Mouse (Mus musculus): Measurements from ENCODE around the gene Fam107a. TPM values are rescaled to one million over a fixed set of nuclear protein-coding genes. Genes with fewer than 3 reads are reported as not detected.

Gene Fam107a
- polyA plus RNA-seq, 1 experiment from 2014 or later = 0.36 TPM

- no peaks in the 10 kb centered on the region for H3K4me1 ChIP-seq (replicated peaks; ENCODE audit: control insufficient read depth, insufficient read depth)
- no peaks in the 10 kb centered on the region for H3K9me3 ChIP-seq (ENCODE audit: control insufficient read depth, low read length)
- no peak overlapping the region for H3K27ac ChIP-seq (replicated peaks)
- H3K9ac ChIP-seq (ENCODE audit: low read length) = no peak overlapping the region
- no peaks in the 10 kb centered on the region for H3K36me3 ChIP-seq (ENCODE audit: control insufficient read depth, insufficient read depth, low read length)
- DNase-seq (ENCODE audit: low spot score) = peak; percentile 11
- no peak overlapping the region for H3K4me3 ChIP-seq (ENCODE audit: low read depth, low read length)
- ATAC-seq (ENCODE audit: low FRiP score, low TSS enrichment) = peak; percentile 31; the same call in 1 of the 2 replicates
- TF ChIP-seq EP300 (optimal IDR thresholded peaks at IDR 0.05) (no peak), CTCF (IDR thresholded peaks at IDR 0.05; ENCODE audit: low read depth) (no peak)
- no peaks in the 10 kb centered on the region for H3K27me3 ChIP-seq (ENCODE audit: control insufficient read depth, insufficient read depth, low read length)
- no peak overlapping the region for H3K4me2 ChIP-seq (replicated peaks; ENCODE audit: low read depth)
- WGBS = 67% methylated on average over 9 of the region's 9 CpGs
Observed at GRCm38 (mm10) chr14:8250141-8250871, 67.5 kb downstream of the Fam107a start.

DNA sequence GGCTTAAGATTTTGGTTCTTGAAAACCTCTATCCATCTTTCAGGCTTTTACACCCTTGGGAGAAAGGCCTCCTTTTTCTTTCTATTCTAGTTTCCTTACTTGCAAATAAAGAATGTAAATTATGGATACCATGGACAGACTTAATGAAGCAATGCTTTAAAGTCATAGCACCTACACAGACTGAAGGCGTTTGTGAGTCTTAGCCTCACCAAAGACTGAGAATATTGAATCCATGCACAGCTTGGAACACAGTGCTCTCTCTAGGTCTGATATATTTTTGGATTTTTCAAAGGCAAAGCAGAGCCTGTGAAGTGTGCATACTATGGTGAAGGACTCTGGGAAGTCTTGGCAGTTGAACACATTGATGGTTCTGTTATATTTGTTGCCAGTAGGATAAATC, 68.6 kb downstream of the Fam107a start:
- Histone ChIP-seq H3K36me3 (ENCODE audit: control insufficient read depth, insufficient read depth, low read length) (no peaks in the 10 kb centered on the region), H3K27me3 (ENCODE audit: control insufficient read depth, insufficient read depth, low read length) (no peaks in the 10 kb centered on the region), H3K4me1 (replicated peaks; ENCODE audit: control insufficient read depth, insufficient read depth) (no peaks in the 10 kb centered on the region), H3K9ac (ENCODE audit: low read length) (no peak overlapping the region), H3K4me2 (replicated peaks; ENCODE audit: low read depth) (no peak overlapping the region), H3K9me3 (ENCODE audit: control insufficient read depth, low read length) (no peaks in the 10 kb centered on the region), H3K27ac (replicated peaks) (no peak overlapping the region), H3K4me3 (ENCODE audit: low read depth, low read length) (no peak overlapping the region)
- TF ChIP-seq EP300 (optimal IDR thresholded peaks at IDR 0.05) = no peak
- TF ChIP-seq CTCF (IDR thresholded peaks at IDR 0.05; ENCODE audit: low read depth) = no peak
- ATAC-seq (ENCODE audit: low FRiP score, low TSS enrichment) (no peak), DNase-seq (ENCODE audit: low spot score) (no peak)
- WGBS = 81% methylated on average over 1 of the region's 1 CpGs

GRCm38 (mm10) chr14:8246878-8247277, 70.9 kb downstream of the Fam107a start:
- Histone ChIP-seq H3K27me3 (ENCODE audit: control insufficient read depth, insufficient read depth, low read length) (no peaks in the 10 kb centered on the region), H3K9ac (ENCODE audit: low read length) (no peak overlapping the region), H3K4me2 (replicated peaks; ENCODE audit: low read depth) (no peak overlapping the region), H3K36me3 (ENCODE audit: control insufficient read depth, insufficient read depth, low read length) (no peaks in the 10 kb centered on the region), H3K4me1 (replicated peaks; ENCODE audit: control insufficient read depth, insufficient read depth) (no peaks in the 10 kb centered on the region), H3K4me3 (ENCODE audit: low read depth, low read length) (no peak overlapping the region), H3K9me3 (ENCODE audit: control insufficient read depth, low read length) (no peaks in the 10 kb centered on the region), H3K27ac (replicated peaks) (no peak overlapping the region)
- 74% methylated on average over 8 of the region's 8 CpGs for WGBS
- DNase-seq (ENCODE audit: low spot score) = no peak
- no peak for ATAC-seq (ENCODE audit: low FRiP score, low TSS enrichment)
- no peak for TF ChIP-seq EP300 (optimal IDR thresholded peaks at IDR 0.05)
- TF ChIP-seq CTCF (IDR thresholded peaks at IDR 0.05; ENCODE audit: low read depth) = no peak

Other genes starting within 250 kb of the Fam107a start
- 32.6 and 35.0 TPM in 2 replicates for gene Rpp14, start 237.7 kb downstream of the Fam107a start, polyA plus RNA-seq (2015; fragmentation: Nextera tagmentation; extraction: Ambion mirVana)
- gene Pxk, start 219.8 kb downstream of the Fam107a start, polyA plus RNA-seq (2015; fragmentation: Nextera tagmentation; extraction: Ambion mirVana) = 29.4 TPM in 2 replicates
- gene Pdhb, start 145.0 kb downstream of the Fam107a start, polyA plus RNA-seq (2015; fragmentation: Nextera tagmentation; extraction: Ambion mirVana) = 142 and 144 TPM in 2 replicates
- gene Kctd6, start 103.9 kb downstream of the Fam107a start, polyA plus RNA-seq (2015; fragmentation: Nextera tagmentation; extraction: Ambion mirVana) = 12.9 and 13.8 TPM in 2 replicates
- gene Acox2, start 58.7 kb downstream of the Fam107a start, polyA plus RNA-seq (2015; fragmentation: Nextera tagmentation; extraction: Ambion mirVana) = 6.0 and 7.2 TPM in 2 replicates
- 57.9 and 66.2 TPM in 2 replicates for gene Oit1, start 60.7 kb upstream of the Fam107a start, polyA plus RNA-seq (2015; fragmentation: Nextera tagmentation; extraction: Ambion mirVana)

All from stomach, postnatal 0 days (tissue).